Mouse (Mus musculus): ENCODE measurements around the gene Fndc5. TPM values are rescaled to one million over a fixed set of nuclear protein-coding genes. Genes with fewer than 3 reads are reported as not detected.
A peak's percentile ranks its signal among the peaks of the same experiment; 100 is the strongest.

Gene Fndc5
- polyA plus RNA-seq, 1 experiment: 11.0 TPM

DNA sequence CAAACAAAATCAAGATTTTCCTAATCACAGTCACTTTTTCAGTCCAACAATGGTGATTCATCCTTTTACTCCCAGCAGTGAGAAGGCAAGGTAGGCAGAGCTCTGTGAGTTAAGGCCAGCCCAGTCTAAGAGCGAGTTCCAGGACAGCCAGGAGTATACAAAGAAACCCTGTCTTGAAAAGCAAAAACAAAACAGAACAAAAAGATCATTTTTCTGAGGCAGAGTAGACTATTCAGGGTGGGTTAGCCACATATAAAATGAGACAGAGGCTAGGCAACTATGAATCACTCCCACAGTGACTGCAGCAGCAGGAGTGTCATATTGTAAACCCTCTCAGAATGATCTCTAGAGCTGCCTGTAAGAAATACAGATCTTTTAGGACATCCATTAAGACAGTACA, 12.5 kb downstream of the Fndc5 start:
- no peaks in the 10 kb centered on the region for H3K27me3 ChIP-seq (ENCODE audit: control insufficient read depth, insufficient read depth, low read length)
- H3K27ac ChIP-seq (ENCODE audit: control insufficient read depth, insufficient read depth, low read depth, low read length): peak overlapping the region; percentile 63
- peak overlapping the region; percentile 68 for H3K4me3 ChIP-seq (ENCODE audit: control insufficient read depth, low read depth, low read length)
- TF ChIP-seq POLR2A (IDR thresholded peaks at IDR 0.05; ENCODE audit: control insufficient read depth, low read depth, low read length) (no peak), CTCF (IDR thresholded peaks at IDR 0.05; ENCODE audit: control insufficient read depth, insufficient read depth, insufficient replicate concordance, low read depth, low read length) (no peak)
- H3K36me3 ChIP-seq (ENCODE audit: control insufficient read depth, insufficient read depth, low read length): peaks cover 2% of the 10 kb centered on the region
- peaks cover 2% of the 10 kb centered on the region; the same call in 1 of the 2 replicates for H3K4me1 ChIP-seq (ENCODE audit: control insufficient read depth, insufficient read depth, low read length)

DNA sequence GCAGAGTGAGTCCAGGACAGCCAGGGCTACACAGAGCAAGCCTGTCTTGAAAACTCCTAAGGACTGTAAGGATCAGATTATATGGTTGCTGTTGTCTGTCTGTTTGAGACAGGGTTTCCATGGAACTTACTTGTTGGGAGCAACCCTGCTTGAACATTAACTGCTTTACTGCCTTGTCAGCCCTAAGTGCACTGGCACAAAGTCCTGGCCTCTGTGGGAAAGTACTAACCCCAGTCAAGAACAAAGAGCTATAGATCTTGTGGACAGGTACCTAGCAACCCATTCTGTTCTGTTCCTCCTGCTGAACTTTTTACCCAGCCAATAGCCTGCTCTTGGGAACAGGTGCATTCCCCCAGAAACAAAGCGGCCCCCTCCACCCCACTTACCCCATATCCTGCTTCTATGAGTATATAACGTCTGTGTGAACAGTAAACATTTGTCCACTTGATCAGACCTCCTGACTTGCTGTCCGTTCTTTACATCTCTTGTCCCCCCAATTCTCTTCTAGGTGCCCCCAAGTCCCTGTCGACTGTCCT, 14.5 kb downstream of the Fndc5 start:
- Histone ChIP-seq H3K4me3 (ENCODE audit: control insufficient read depth, low read depth, low read length) (peak overlapping the region; percentile 42; the same call in 1 of the 2 replicates), H3K36me3 (ENCODE audit: control insufficient read depth, insufficient read depth, low read length) (peaks cover 3% of the 10 kb centered on the region), H3K4me1 (ENCODE audit: control insufficient read depth, insufficient read depth, low read length) (no peaks in the 10 kb centered on the region), H3K27me3 (ENCODE audit: control insufficient read depth, insufficient read depth, low read length) (no peaks in the 10 kb centered on the region), H3K27ac (ENCODE audit: control insufficient read depth, insufficient read depth, low read depth, low read length) (no peak overlapping the region)
- TF ChIP-seq POLR2A (IDR thresholded peaks at IDR 0.05; ENCODE audit: control insufficient read depth, low read depth, low read length) (no peak), CTCF (IDR thresholded peaks at IDR 0.05; ENCODE audit: control insufficient read depth, insufficient read depth, insufficient replicate concordance, low read depth, low read length) (no peak)

- Histone ChIP-seq H3K27me3 (ENCODE audit: control insufficient read depth, insufficient read depth, low read length) (no peaks in the 10 kb centered on the region), H3K27ac (ENCODE audit: control insufficient read depth, insufficient read depth, low read depth, low read length) (no peak overlapping the region), H3K4me1 (ENCODE audit: control insufficient read depth, insufficient read depth, low read length) (no peaks in the 10 kb centered on the region), H3K4me3 (ENCODE audit: control insufficient read depth, low read depth, low read length) (no peak overlapping the region), H3K36me3 (ENCODE audit: control insufficient read depth, insufficient read depth, low read length) (peaks cover 2% of the 10 kb centered on the region; the same call in 1 of the 2 replicates)
- TF ChIP-seq POLR2A (IDR thresholded peaks at IDR 0.05; ENCODE audit: control insufficient read depth, low read depth, low read length): no peak
These were observed 20.7 kb downstream of the Fndc5 start for GRCm38 (mm10) chr4:129157541-129157940.

GRCm38 (mm10) chr4:129158549-129158948, 21.8 kb downstream of the Fndc5 start:
- Histone ChIP-seq H3K27me3 (ENCODE audit: control insufficient read depth, insufficient read depth, low read length) (no peaks in the 10 kb centered on the region), H3K4me3 (ENCODE audit: control insufficient read depth, low read depth, low read length) (no peak overlapping the region), H3K36me3 (ENCODE audit: control insufficient read depth, insufficient read depth, low read length) (peaks cover 2% of the 10 kb centered on the region; the same call in 1 of the 2 replicates), H3K27ac (ENCODE audit: control insufficient read depth, insufficient read depth, low read depth, low read length) (no peak overlapping the region), H3K4me1 (ENCODE audit: control insufficient read depth, insufficient read depth, low read length) (no peaks in the 10 kb centered on the region)
- TF ChIP-seq POLR2A (IDR thresholded peaks at IDR 0.05; ENCODE audit: control insufficient read depth, low read depth, low read length) (no peak), CTCF (IDR thresholded peaks at IDR 0.05; ENCODE audit: control insufficient read depth, insufficient read depth, insufficient replicate concordance, low read depth, low read length) (no peak)

GRCm38 (mm10) chr4:129161076-129161475, 24.3 kb downstream of the Fndc5 start:
- Histone ChIP-seq H3K4me3 (ENCODE audit: control insufficient read depth, low read depth, low read length) (no peak overlapping the region), H3K4me1 (ENCODE audit: control insufficient read depth, insufficient read depth, low read length) (no peaks in the 10 kb centered on the region), H3K27ac (ENCODE audit: control insufficient read depth, insufficient read depth, low read depth, low read length) (no peak overlapping the region), H3K36me3 (ENCODE audit: control insufficient read depth, insufficient read depth, low read length) (peaks cover 2% of the 10 kb centered on the region; the same call in 1 of the 2 replicates), H3K27me3 (ENCODE audit: control insufficient read depth, insufficient read depth, low read length) (no peaks in the 10 kb centered on the region)
- no peak for TF ChIP-seq CTCF (IDR thresholded peaks at IDR 0.05; ENCODE audit: control insufficient read depth, insufficient read depth, insufficient replicate concordance, low read depth, low read length)
- no peak for TF ChIP-seq POLR2A (IDR thresholded peaks at IDR 0.05; ENCODE audit: control insufficient read depth, low read depth, low read length)

GRCm38 (mm10) chr4:129161581-129162255, 24.9 kb downstream of the Fndc5 start:
- Histone ChIP-seq H3K27me3 (ENCODE audit: control insufficient read depth, insufficient read depth, low read length) (no peaks in the 10 kb centered on the region), H3K4me3 (ENCODE audit: control insufficient read depth, low read depth, low read length) (no peak overlapping the region), H3K27ac (ENCODE audit: control insufficient read depth, insufficient read depth, low read depth, low read length) (no peak overlapping the region), H3K36me3 (ENCODE audit: control insufficient read depth, insufficient read depth, low read length) (peaks cover 2% of the 10 kb centered on the region; the same call in 1 of the 2 replicates), H3K4me1 (ENCODE audit: control insufficient read depth, insufficient read depth, low read length) (no peaks in the 10 kb centered on the region)
- TF ChIP-seq POLR2A (IDR thresholded peaks at IDR 0.05; ENCODE audit: control insufficient read depth, low read depth, low read length): no peak
- TF ChIP-seq CTCF (IDR thresholded peaks at IDR 0.05; ENCODE audit: control insufficient read depth, insufficient read depth, insufficient replicate concordance, low read depth, low read length): no peak

DNA sequence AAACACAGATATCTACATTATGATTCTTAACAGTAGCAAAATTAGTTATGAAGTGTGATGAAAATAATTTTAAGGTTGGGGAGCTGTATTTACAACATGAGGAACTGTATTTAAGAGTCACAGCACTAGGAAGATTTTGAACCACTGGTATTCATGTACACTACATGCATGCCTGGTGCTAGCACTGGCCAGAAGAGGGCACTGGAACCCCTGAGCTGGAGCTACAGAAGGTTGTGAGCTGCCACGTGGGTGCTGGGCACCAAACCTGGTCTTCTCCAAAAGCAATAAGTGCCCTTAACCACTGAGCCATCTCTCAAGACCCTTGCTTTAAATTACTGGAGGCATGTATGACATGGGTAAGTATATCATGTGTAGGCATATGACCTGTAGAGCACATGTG, 35.7 kb downstream of the Fndc5 start:
- H3K4me3 ChIP-seq (ENCODE audit: control insufficient read depth, low read depth, low read length): no peak overlapping the region
- no peaks in the 10 kb centered on the region for H3K4me1 ChIP-seq (ENCODE audit: control insufficient read depth, insufficient read depth, low read length)
- peaks cover 3% of the 10 kb centered on the region for H3K36me3 ChIP-seq (ENCODE audit: control insufficient read depth, insufficient read depth, low read length)
- H3K27me3 ChIP-seq (ENCODE audit: control insufficient read depth, insufficient read depth, low read length): no peaks in the 10 kb centered on the region
- H3K27ac ChIP-seq (ENCODE audit: control insufficient read depth, insufficient read depth, low read depth, low read length): no peak overlapping the region
- TF ChIP-seq POLR2A (IDR thresholded peaks at IDR 0.05; ENCODE audit: control insufficient read depth, low read depth, low read length): no peak
